Mouse (Mus musculus) E14TG2a.4 (cell line): ENCODE data around the gene Plekhg2.

ENCODE experiments used
- CTCF ChIP-seq: conservative IDR thresholded peaks from 2 replicates; pipeline ENCODE4 v1.5.1; 2014; ENCODE audit warnings: low read length
- NANOG ChIP-seq: IDR thresholded peaks from 2 replicates; pipeline ENCODE4 v1.6.1; 2014; ENCODE audit warnings: borderline replicate concordance, low read length, mixed read lengths

DNA sequence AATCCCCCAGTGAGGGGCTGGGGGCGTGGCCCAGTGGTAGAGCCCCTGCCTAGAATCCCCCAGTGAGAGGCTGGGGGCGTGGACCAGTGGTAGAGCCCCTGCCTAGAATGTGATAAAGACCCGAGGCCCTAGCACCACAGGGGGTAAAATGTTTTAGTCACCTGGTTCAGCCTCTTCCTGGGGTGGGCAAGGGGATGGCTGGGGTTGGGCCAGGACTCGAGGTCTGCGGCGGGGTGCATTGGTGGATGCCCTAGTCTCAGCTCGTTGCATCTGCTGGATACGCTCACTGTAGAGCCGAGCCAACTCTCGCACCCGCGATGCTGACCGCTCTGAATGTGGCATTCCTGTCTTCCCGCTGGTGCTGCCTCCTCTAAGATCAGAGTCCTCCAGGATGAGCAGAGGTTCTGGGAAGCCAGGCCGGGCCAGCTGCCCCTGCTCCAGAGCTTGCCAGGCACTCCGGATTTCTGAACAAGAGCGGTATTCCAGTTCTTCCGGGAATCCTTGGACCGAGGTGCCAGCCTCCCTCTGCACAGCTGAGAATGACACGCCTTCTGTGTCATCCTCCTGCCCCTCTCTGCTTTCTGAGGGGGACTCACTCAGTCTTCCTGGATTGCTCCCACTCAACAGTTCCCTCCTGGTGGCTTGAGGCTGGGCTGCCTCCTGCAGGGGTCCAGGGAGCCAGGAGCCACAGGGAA lies 10.6 kb downstream of the Plekhg2 start:
- no peak for TF ChIP-seq CTCF
- no peak for TF ChIP-seq NANOG
